Mouse (Mus musculus) brain, embryonic 14.5 days (tissue): ENCODE data around the gene Timd2.
"Not testable (repeated sequence)": the region's sequence is repeated elsewhere in the genome, so short reads cannot be mapped to it uniquely, and the experiment has no call there.

Experiments used
- CTCF ChIP-seq: fragments of 200-500 bp; IDR thresholded peaks from 2 replicates; pipeline ENCODE4 v1.5.1; 2012; ENCODE audit warnings: inconsistent platforms, mild to moderate bottlenecking, moderate library complexity, borderline replicate concordance; ENCODE audit not compliant: insufficient read depth, insufficient read length; ENCODE audit errors: extremely low read depth
- POLR2A ChIP-seq: fragments of 200-500 bp; IDR thresholded peaks from 2 replicates; pipeline ENCODE4 v1.6.1; 2012; ENCODE audit warnings: mild to moderate bottlenecking, inconsistent platforms, borderline replicate concordance; ENCODE audit not compliant: poor library complexity, insufficient read depth, insufficient read length, severe bottlenecking; ENCODE audit errors: extremely low read depth

- not testable (repeated sequence) for TF ChIP-seq CTCF, POLR2A
These were observed 57.2 kb downstream of the Timd2 start for GRCm38 (mm10) chr11:46649655-46650054.
